8 mouse cellular contexts compared by ENCODE assay signal in the genomic region with DNA sequence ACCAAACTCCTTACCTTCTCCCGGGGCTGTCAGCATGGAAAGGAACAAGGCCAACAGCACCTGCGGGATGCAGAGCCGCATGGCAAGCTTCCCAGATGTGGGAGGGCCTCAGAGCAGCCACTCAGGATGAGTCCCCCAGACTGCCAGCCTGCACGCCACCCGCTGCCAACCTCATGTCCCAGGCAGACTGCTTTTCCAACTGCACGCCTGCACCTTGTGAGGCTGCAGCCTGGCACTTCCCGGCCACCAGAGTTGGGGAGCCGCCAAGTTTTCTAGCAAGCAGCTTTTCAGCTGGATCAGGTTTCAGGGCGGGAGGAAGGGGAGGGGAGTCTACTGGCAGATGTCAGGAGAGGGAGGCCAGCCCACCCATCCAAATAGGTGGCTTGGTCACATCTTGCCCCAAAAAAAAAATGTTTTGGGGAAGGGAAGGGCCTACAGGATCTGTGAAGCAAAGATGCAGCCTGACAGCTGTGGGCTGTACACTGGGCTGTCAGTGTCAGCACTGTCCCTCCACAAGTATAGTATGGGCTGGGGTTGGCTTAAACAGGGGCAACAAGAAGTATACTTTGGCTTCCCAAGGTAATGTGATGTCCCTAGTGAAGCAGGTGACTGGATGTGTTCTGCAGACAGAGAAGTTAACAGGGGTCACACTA. TPM values are rescaled to one million over a fixed set of nuclear protein-coding genes. Genes with fewer than 3 reads are reported as not detected.
DNase-seq lines count a peak whose midpoint lies in the region; ATAC-seq lines count a peak whose summit lies in the region.

A gene (minus strand): TSS at position 215 of the 653 bp plus-strand sequence.

- no peak within 1 kb of the TSS for H3K9ac ChIP-seq in hindbrain, embryonic 14.5 days
- no peak within 1 kb of the TSS for H3K9ac ChIP-seq in midbrain, embryonic 15.5 days

- peak; percentile 8 for DNase-seq in NIH3T3 (ENCODE audit: low read depth)
- DNase-seq in cerebellum, adult 9-10 months, result peak; percentile 75
- DNase-seq in frontal cortex, adult 2 months (ENCODE audit: extremely low spot score in 1 of 2, low spot score in 1 of 2), result peak; percentile 16 to 51
- DNase-seq in hindbrain, embryonic 14.5 days (ENCODE audit: low spot score), result peak; percentile 78
- DNase-seq in left cerebral cortex, adult 18-20 months (ENCODE audit: low spot score in 2 of 2), result peak; percentile 38 to 54
- DNase-seq in testis, postnatal 14 days (ENCODE audit: low spot score), result peak; percentile 28

- no peak within 1 kb of the TSS for H3K4me3 ChIP-seq in hindbrain, embryonic 14.5 days (replicated peaks; ENCODE audit: low read length)
- no peak within 1 kb of the TSS for H3K4me3 ChIP-seq in midbrain, embryonic 15.5 days

- 0 out of 2 replicates have a peak, but pooled peaks cover 9% of the 10 kb centered on the region for H3K27me3 ChIP-seq in hindbrain, embryonic 14.5 days (ENCODE audit: control insufficient read depth, insufficient read depth, low read length)
- H3K27me3 ChIP-seq in midbrain, embryonic 15.5 days (replicated peaks), result no peaks in the 10 kb centered on the region

- H3K9me3 ChIP-seq in hindbrain, embryonic 14.5 days (ENCODE audit: control insufficient read depth, low read length), result no peaks in the 10 kb centered on the region
- H3K9me3 ChIP-seq in midbrain, embryonic 15.5 days, result no peaks in the 10 kb centered on the region

- H3K4me2 ChIP-seq in hindbrain, embryonic 14.5 days (replicated peaks), result no peak within 1 kb of the TSS
- H3K4me2 ChIP-seq in midbrain, embryonic 15.5 days, result no peak within 1 kb of the TSS

- 8% methylated on average over 9 of the region's 9 CpGs for WGBS in hindbrain, embryonic 14.5 days
- 8% methylated on average over 9 of the region's 9 CpGs for WGBS in midbrain, embryonic 15.5 days

- no peaks in the 10 kb centered on the region for H3K36me3 ChIP-seq in hindbrain, embryonic 14.5 days (replicated peaks; ENCODE audit: control insufficient read depth, insufficient read depth)
- H3K36me3 ChIP-seq in midbrain, embryonic 15.5 days (replicated peaks), result no peaks in the 10 kb centered on the region

- 0 out of 2 replicates have a peak within 1 kb of the TSS, but pooled peaks have one; percentile 26 for H3K27ac ChIP-seq in hindbrain, embryonic 14.5 days
- H3K27ac ChIP-seq in midbrain, embryonic 15.5 days, result no peak within 1 kb of the TSS

- H3K4me1 ChIP-seq in hindbrain, embryonic 14.5 days (replicated peaks; ENCODE audit: control insufficient read depth, insufficient read depth, low read length), result peaks cover 4% of the 10 kb centered on the region
- peaks cover 3% of the 10 kb centered on the region; the same call in 1 of the 2 replicates for H3K4me1 ChIP-seq in midbrain, embryonic 15.5 days

- ATAC-seq in hindbrain, embryonic 14.5 days (ENCODE audit: low FRiP score), result peak; percentile 80; the same call in 1 of the 2 replicates
- peak; percentile 89 for ATAC-seq in midbrain, embryonic 15.5 days (replicated peaks)
- ATAC-seq in megakaryocyte progenitor cell, adult 5-6 weeks (replicated peaks; ENCODE audit: poor library complexity), result no peak

RNA-seq across cellular contexts. Expression of the gene that starts here (rescaled TPM):
- polyA plus RNA-seq in frontal cortex, adult 2 months (2012; rRNA removed), result 11.9 and 12.1 TPM in 2 replicates
- polyA plus RNA-seq in hindbrain, embryonic 14.5 days (2014; fragmentation: Nextera tagmentation; extraction: Ambion mirVana), result 1.1 and 1.9 TPM in 2 replicates
- total RNA-seq in left cerebral cortex, adult 18-20 months (2021), result 10 to 100 TPM in 1 of 2 experiments, 1 to 10 TPM in 1; 8.1 to 10.2 TPM
- 0.79 and 1.5 TPM in 2 replicates for polyA plus RNA-seq in midbrain, embryonic 15.5 days (2015; fragmentation: Nextera tagmentation; extraction: Ambion mirVana)
- not detected in 2 replicates for total RNA-seq in megakaryocyte progenitor cell, adult 5-6 weeks (2015)
- total RNA-seq in megakaryocyte progenitor cell, adult 5-6 weeks (2017), result not detected in 2 replicates

Comparison
In these comparisons a context has a peak if more than half of its experiments do, and no peak if none do; other contexts are left out.
1. RNA of the gene that starts here (total RNA-seq): 8.1 to 10.2 TPM in left cerebral cortex, adult 18-20 months; not detected in megakaryocyte progenitor cell, adult 5-6 weeks; every median in the first group is over 4 times any median in the second.
2. DNase-seq: peak in every context shown above with its lines; median percentile 78 in hindbrain, embryonic 14.5 days; 75 in cerebellum, adult 9-10 months; 46 in left cerebral cortex, adult 18-20 months; 34 in frontal cortex, adult 2 months; 28 in testis, postnatal 14 days; 8 in NIH3T3.